Mouse (Mus musculus) forebrain, embryonic 16.5 days (tissue): ENCODE measurements around the gene Mprip. TPM values are rescaled to one million over a fixed set of nuclear protein-coding genes. Genes with fewer than 3 reads are reported as not detected.

Source experiments
- ATAC-seq: fragments of 200-750 bp; cut with Nextera tagmentation; 2 replicates; pipeline ENCODE4 v1.8.0; 2017; ENCODE audit warnings: mild to moderate bottlenecking, moderate library complexity
- H3K27ac ChIP-seq: fragments of 300-500 bp; sonication (generic); 2 replicates; pipeline ENCODE4 v1.5.1; 2014; ENCODE audit warnings: low read length, control low read depth
- H3K27me3 ChIP-seq: fragments of 300-500 bp; sonication (generic); replicated peaks from 2 replicates; pipeline ENCODE4 v1.6.1; 2014; ENCODE audit warnings: low read length; ENCODE audit not compliant: control insufficient read depth, insufficient read depth
- H3K36me3 ChIP-seq: fragments of 300-500 bp; sonication (generic); 2 replicates; pipeline ENCODE4 v1.6.1; 2014; ENCODE audit not compliant: control insufficient read depth, insufficient read depth
- H3K4me1 ChIP-seq: fragments of 300-500 bp; sonication (generic); replicated peaks from 2 replicates; pipeline ENCODE4 v1.6.1; 2014; ENCODE audit warnings: low read length; ENCODE audit not compliant: control insufficient read depth, insufficient read depth
- H3K4me2 ChIP-seq: fragments of 300-500 bp; sonication (generic); 2 replicates; pipeline ENCODE4 v1.6.1; 2014; ENCODE audit warnings: mild to moderate bottlenecking, low read length, control low read depth
- H3K4me3 ChIP-seq: fragments of 300-500 bp; sonication (generic); replicated peaks from 2 replicates; pipeline ENCODE4 v1.5.1; 2014; ENCODE audit warnings: mild to moderate bottlenecking, low read length, control low read depth
- H3K9ac ChIP-seq: fragments of 300-500 bp; sonication (generic); replicated peaks from 2 replicates; pipeline ENCODE4 v1.6.1; 2014; ENCODE audit warnings: low read depth, low read length, control low read depth
- H3K9me3 ChIP-seq: fragments of 300-500 bp; sonication (generic); 2 replicates; pipeline ENCODE4 v1.6.1; 2016; ENCODE audit warnings: low read length; ENCODE audit not compliant: control insufficient read depth
- WGBS: fragments of 180-500 bp; shearing (Covaris S2); extraction: QIAGEN DNeasy Blood & Tissue Kit; methylation state at CpG from one replicate; pipeline ENCODE4 v1.1.7; 2014; 5-methylcytosine and 5-hydroxymethylcytosine counted together
- polyA plus RNA-seq: library from polyadenylated mRNA; unstranded; fragments of >200 nt; fragmentation: Nextera tagmentation; extraction: Ambion mirVana; gene quantifications from 2 replicates; pipeline ENCODE4 v1.2.1, GENCODE M21; 2015

Gene Mprip
- polyA plus RNA-seq, 1 experiment from 2014 or later: 51.9 TPM

- no peak for ATAC-seq
- Histone ChIP-seq H3K36me3 (peaks cover 39% of the 10 kb centered on the region), H3K9ac (no peak overlapping the region), H3K27me3 (no peaks in the 10 kb centered on the region), H3K27ac (no peak overlapping the region), H3K4me3 (no peak overlapping the region), H3K9me3 (no peaks in the 10 kb centered on the region), H3K4me2 (no peak overlapping the region), H3K4me1 (no peaks in the 10 kb centered on the region)
- WGBS: 79% methylated on average over 5 of the region's 5 CpGs
Measured at GRCm38 (mm10) chr11:59777259-59777658, 116.2 kb downstream of the Mprip start.

DNA sequence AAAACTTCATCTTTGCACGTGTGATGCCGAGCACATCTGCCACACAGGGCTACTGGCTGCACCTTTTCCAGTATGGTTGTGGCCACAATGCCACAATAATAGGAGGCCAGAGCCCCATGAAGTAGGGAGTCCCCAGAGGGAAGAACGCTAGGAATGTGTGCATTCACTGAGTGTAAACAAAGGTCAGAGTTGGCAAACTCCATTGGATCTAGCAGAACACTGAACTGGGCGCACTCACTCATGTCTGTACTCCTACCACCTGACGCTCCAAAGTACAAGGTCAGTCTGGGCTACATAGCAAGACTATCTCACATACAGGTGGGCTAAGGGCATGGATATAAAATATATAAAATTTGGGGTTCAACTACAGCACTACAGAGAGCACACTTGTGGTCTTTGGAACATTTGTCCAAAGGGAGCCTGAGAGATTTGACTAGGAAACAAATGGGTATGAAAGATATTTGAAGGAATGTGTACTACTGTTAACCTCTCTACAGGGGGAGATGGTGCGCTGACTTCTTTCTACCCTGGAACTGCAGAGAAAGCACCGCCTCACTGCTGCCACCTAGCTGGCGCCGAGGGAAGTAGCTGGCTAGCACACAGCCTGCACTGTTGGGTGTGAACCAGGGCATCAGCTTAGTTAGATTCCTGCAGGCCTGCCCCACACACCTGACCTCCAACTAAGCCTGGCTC, 117.2 kb downstream of the Mprip start:
- H3K4me3 ChIP-seq: no peak overlapping the region
- peaks cover 34% of the 10 kb centered on the region for H3K36me3 ChIP-seq
- H3K9me3 ChIP-seq: no peaks in the 10 kb centered on the region
- H3K9ac ChIP-seq: no peak overlapping the region
- no peaks in the 10 kb centered on the region for H3K27me3 ChIP-seq
- peak; percentile 45; the same call in 1 of the 2 replicates for ATAC-seq
- H3K4me2 ChIP-seq: no peak overlapping the region
- no peaks in the 10 kb centered on the region for H3K4me1 ChIP-seq
- H3K27ac ChIP-seq: no peak overlapping the region
- 54% methylated on average over 9 of the region's 9 CpGs for WGBS

GRCm38 (mm10) chr11:59778874-59779223, 117.7 kb downstream of the Mprip start:
- 74% methylated on average over 1 of the region's 1 CpGs for WGBS
- Histone ChIP-seq H3K4me1 (no peaks in the 10 kb centered on the region), H3K27me3 (no peaks in the 10 kb centered on the region), H3K4me3 (no peak overlapping the region), H3K36me3 (peaks cover 32% of the 10 kb centered on the region), H3K4me2 (no peak overlapping the region), H3K9ac (no peak overlapping the region), H3K9me3 (no peaks in the 10 kb centered on the region), H3K27ac (no peak overlapping the region)
- no peak for ATAC-seq

DNA sequence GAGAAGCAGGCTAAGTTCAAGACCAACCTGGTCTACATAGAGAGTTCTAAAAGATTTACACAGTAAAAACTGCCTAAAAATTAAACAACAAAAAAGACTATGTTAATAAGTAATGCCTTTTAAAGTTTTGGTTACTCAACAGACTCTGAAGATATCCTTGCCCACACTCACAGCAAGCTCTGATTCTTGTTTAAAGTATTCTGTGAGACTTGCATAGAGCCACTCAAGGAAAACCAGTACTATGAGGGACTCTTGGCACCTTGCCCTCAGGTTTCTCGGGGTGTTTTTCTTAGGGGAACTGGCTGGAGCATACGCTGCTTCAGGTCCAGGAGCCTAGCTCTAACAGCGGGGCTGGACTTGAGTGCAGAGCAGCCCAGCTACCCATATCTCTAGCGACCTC, 118.3 kb downstream of the Mprip start:
- no peak overlapping the region for H3K4me3 ChIP-seq
- no peak overlapping the region for H3K27ac ChIP-seq
- 90% methylated on average over 4 of the region's 4 CpGs for WGBS
- no peak overlapping the region for H3K9ac ChIP-seq
- peaks cover 27% of the 10 kb centered on the region for H3K36me3 ChIP-seq
- no peaks in the 10 kb centered on the region for H3K27me3 ChIP-seq
- no peak for ATAC-seq
- H3K4me2 ChIP-seq: no peak overlapping the region
- H3K4me1 ChIP-seq: no peaks in the 10 kb centered on the region
- H3K9me3 ChIP-seq: no peaks in the 10 kb centered on the region

DNA sequence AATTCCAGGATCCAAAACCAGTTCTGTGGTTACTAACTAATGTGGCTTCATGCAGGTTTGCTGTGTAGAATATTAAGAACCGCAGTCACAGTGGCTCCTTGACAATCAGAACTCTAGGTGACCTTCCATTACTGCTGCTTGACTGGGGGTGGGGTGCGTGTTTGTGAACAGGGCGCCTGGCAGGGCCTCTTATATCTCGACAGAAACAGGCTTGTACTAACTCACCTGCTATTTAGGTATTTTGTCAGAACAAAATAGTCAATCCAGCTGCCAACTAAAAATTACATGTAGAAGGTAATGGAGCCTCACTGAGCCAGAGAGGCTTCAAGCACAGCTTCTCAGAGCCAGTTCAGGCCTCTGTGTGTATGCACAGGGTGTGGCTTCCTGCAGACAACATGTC, 119.1 kb downstream of the Mprip start:
- Histone ChIP-seq H3K9me3 (no peaks in the 10 kb centered on the region), H3K4me2 (no peak overlapping the region), H3K27me3 (no peaks in the 10 kb centered on the region), H3K4me1 (no peaks in the 10 kb centered on the region), H3K27ac (no peak overlapping the region), H3K4me3 (no peak overlapping the region), H3K9ac (no peak overlapping the region), H3K36me3 (peaks cover 24% of the 10 kb centered on the region)
- WGBS: 93% methylated on average over 4 of the region's 4 CpGs
- no peak for ATAC-seq

GRCm38 (mm10) chr11:59782091-59782590, 121.0 kb downstream of the Mprip start:
- WGBS: 68% methylated on average over 7 of the region's 7 CpGs

DNA sequence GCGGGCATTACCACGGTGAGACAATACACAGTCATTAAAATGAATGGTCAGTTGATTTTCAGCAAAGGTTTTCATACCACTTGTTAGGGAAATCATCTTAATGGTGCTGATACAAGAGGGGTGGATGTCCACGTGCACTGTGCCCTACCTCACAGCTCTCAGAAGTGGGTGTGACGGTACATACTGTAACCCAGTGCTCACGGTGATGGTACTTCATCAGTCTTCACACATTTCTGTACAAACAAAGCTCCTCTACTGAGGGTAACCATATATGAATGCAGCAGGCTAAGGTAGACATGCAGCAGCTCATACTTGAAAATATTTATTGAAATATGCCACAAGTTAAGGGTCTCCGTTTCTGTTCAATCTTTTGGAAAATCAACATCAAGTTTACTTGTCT, 122.5 kb downstream of the Mprip start:
- WGBS: 89% methylated on average over 6 of the region's 6 CpGs
- no peaks in the 10 kb centered on the region for H3K27me3 ChIP-seq
- H3K27ac ChIP-seq: no peak overlapping the region

More at GRCm38 (mm10) chr11:59782091-59782590, 121.0 kb downstream of the Mprip start:
- Histone ChIP-seq H3K27me3 (no peaks in the 10 kb centered on the region), H3K4me2 (no peak overlapping the region), H3K9ac (no peak overlapping the region), H3K4me3 (no peak overlapping the region), H3K27ac (no peak overlapping the region), H3K36me3 (peaks cover 12% of the 10 kb centered on the region; the same call in 1 of the 2 replicates), H3K4me1 (peaks cover 3% of the 10 kb centered on the region; the same call in 1 of the 2 replicates), H3K9me3 (no peaks in the 10 kb centered on the region)
- no peak for ATAC-seq

DNA sequence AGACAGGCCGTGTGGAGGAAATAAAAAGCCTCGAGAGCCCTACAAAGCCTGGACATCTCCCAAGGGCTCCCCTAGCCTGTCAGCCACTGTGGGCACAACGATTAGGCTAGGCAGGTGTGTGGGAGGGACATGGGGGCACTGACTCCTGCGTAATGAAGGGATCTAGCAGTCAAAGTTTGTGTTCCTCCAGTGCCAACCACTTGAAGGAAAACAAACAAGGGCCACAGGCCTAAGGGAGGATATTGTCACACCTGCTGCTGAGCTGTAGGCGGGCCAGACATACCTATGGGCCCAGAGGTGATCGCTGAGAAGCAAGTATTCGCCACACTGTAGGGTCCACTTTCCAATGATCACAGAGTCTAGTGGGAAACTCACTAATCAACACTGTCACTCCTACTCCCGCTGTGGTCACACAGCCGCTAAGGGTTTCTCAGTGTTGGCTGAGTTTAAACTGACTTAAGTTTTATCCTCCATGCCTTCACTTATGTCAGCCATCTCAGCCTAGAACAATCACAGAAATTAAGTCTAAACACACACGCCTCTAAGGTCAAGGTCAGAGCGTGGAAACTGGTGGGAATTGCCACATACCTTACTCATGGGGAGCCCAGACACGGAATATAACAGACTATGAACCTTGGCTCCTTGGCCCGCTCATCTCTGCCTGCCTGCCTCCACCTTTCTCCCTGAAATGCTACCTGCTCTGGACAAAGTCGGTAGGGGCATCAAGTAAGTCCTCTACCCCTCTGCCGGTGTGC, 125.5 kb downstream of the Mprip start:
- H3K27ac ChIP-seq: no peak overlapping the region

More for the DNA sequence above, 122.5 kb downstream of the Mprip start:
- Histone ChIP-seq H3K36me3 (peaks cover 5% of the 10 kb centered on the region; the same call in 1 of the 2 replicates), H3K9me3 (no peaks in the 10 kb centered on the region), H3K4me1 (peaks cover 6% of the 10 kb centered on the region; the same call in 1 of the 2 replicates), H3K4me3 (no peak overlapping the region), H3K9ac (no peak overlapping the region), H3K4me2 (no peak overlapping the region)
- no peak for ATAC-seq

DNA sequence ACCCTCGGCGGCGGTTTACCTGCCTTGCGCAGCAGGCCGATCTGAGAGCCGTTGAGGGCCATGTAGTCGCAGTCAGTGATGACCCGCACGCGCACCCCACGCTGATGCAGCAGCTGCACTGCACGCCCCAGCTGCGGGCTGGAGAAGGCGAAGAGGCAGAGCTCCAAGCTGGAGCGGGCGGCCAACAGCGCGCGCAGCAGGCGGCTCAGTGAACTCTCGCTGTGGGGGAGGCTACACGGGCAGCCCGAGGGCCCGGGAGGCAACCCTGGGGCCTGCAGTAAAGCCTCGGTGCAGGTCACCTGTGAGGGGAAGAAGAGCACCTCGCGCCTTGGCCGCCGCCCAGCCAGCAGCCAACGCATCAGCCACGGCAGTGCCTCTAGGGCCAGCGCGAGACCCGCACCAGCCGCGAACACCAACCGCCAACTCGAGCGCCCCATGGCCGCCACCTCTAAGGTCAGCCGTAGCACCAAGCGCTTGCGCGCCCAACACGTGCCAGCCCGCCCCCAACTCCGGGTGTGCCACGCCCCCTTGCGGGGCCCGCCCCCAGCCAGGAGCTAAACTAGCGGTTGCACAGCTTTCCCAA, 126.2 kb downstream of the Mprip start, which contains the start of gene Pld6:
Gene Pld6 (minus strand): TSS at position 447 of the 583 bp plus-strand sequence.
- Histone ChIP-seq H3K27me3 (no peaks in the 10 kb centered on the region), H3K9ac (peak within 1 kb of the TSS; percentile 28), H3K4me2 (peak within 1 kb of the TSS; percentile 52), H3K4me1 (peaks cover 6% of the 10 kb centered on the region; the same call in 1 of the 2 replicates), H3K36me3 (peaks cover 8% of the 10 kb centered on the region), H3K9me3 (no peaks in the 10 kb centered on the region), H3K27ac (no peak within 1 kb of the TSS), H3K4me3 (peak within 1 kb of the TSS; percentile 43)
- WGBS: under 1% methylated on average over 51 of the region's 51 CpGs
- peak; percentile 82 for ATAC-seq

More for the DNA sequence above, 125.5 kb downstream of the Mprip start:
- H3K36me3 ChIP-seq: peaks cover 1% of the 10 kb centered on the region; the same call in 1 of the 2 replicates
- ATAC-seq: peak; percentile 11; the same call in 1 of the 2 replicates
- peak overlapping the region; percentile 28 for H3K9ac ChIP-seq
- H3K4me2 ChIP-seq: peak overlapping the region; percentile 52
- peak overlapping the region; percentile 43 for H3K4me3 ChIP-seq
- WGBS: 55% methylated on average over 15 of the region's 15 CpGs
- H3K4me1 ChIP-seq: peaks cover 6% of the 10 kb centered on the region; the same call in 1 of the 2 replicates
- H3K9me3 ChIP-seq: no peaks in the 10 kb centered on the region
- no peaks in the 10 kb centered on the region for H3K27me3 ChIP-seq
